Mouse (Mus musculus) testis, postnatal 14 days (tissue): ENCODE results near the gene Cask.

Experiments used
- DNase-seq: peaks from one replicate; pipeline ENCODE4 v3.0.0; 2021; ENCODE audit warnings: low spot score

Cask gene

GRCm38 (mm10) chrX:13622654-13623053 is 228.5 kb downstream of the Cask start:
- DNase-seq, result no peak

GRCm38 (mm10) chrX:13621473-13621872 is 229.7 kb downstream of the Cask start:
- DNase-seq, result no peak

- no peak for DNase-seq
Measured at GRCm38 (mm10) chrX:13618476-13618875, 232.7 kb downstream of the Cask start.

DNA sequence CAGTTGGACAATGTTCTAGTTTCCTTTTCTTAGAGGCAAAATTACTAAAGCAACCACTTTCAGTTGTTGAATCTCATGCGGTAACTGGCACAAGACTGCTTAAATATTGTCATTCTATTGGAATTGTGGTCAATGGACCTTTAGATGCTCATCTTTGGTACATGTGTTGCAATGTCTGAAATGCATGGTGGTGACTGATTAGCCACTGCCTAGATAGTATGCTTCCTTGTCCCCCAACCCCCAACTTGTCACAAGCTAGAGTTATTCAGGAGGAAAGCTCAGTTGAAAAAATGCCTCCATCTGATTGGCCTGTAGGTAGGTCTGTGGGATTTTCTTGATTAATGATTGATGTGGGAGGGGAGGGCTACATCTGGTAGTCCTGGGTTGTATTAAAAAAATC is 233.9 kb downstream of the Cask start:
- no peak for DNase-seq

DNA sequence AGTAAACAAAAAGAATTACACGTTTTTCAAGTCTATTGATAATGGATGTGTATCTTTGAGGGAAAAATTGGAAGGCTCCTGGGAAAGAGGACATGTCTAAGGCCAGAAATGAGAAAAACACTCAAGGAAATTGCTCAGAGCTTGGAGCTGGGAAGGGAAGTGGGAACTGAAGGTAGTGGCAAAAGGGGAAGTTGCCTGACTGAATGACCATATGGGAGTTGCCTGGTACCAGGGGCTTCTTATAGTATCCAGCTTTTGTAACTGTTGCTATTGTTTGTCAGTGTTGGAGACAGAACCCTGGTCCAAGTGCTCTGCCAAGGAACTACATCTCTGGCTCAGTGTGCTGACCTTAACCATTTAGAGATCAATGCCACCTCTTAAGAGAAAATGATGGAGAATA is 234.4 kb downstream of the Cask start:
- no peak for DNase-seq

- no peak for DNase-seq
Measured at GRCm38 (mm10) chrX:13612115-13612514, 239.1 kb downstream of the Cask start.

DNA sequence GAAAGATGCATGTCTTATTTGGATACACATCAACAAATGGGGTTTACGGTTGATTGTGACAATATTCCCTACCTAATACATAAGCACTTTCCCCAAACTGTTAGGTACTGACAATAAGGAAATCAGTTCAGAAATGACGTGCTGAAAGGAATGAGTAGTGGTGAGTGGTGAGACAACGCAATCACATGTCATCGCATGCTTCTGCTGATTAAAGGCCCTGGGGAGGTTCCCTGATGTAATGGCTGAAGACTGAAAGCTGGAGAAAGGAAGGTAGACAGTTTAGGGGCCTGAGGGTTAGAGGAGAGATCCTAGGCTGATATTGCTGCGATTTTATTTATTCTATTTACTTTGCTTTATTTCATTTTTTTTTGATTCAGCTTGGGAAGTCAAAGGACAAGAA is 240.1 kb downstream of the Cask start:
- DNase-seq, result no peak

GRCm38 (mm10) chrX:13607752-13608151 is 243.4 kb downstream of the Cask start:
- no peak for DNase-seq

DNA sequence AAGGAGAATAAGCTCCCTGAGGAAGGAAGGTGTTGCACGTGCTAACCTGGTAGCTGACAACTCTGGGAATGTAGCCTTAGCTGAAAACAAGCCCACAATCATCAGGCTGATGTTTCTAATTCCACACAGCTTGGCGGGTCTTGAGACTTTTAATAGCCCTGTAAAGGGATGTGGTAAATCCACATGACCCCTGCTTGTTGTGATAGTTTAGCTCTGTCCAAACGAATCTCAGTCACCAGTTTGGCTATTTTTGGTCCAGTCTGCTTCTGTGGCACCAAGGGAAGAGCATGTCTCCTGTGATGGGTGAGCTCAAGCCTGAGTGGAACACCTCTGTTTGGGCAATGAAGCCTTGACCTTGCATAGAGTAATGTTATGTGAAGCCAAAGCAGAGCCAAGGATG is 244.4 kb downstream of the Cask start:
- no peak for DNase-seq

GRCm38 (mm10) chrX:13599966-13600365 is 251.2 kb downstream of the Cask start:
- DNase-seq, result no peak

DNA sequence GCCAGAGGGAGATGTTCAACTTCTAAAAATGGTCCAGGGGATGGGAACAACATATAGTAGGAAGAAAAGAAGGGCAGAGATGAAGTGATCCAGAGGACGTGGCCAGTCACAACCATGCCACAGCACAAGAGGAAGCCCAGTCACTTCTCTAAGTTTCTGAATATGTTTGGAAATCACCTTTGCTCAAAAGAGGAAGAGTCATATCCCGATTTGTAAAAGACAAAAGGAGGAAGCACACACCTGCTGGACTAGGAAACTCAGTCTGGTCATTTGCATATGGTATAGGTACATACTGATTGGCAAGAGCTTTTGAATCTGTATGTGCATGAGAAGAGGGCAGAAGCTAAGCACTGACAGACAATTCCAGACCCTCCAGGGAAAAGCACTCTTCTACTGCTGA is 251.8 kb downstream of the Cask start:
- no peak for DNase-seq

DNA sequence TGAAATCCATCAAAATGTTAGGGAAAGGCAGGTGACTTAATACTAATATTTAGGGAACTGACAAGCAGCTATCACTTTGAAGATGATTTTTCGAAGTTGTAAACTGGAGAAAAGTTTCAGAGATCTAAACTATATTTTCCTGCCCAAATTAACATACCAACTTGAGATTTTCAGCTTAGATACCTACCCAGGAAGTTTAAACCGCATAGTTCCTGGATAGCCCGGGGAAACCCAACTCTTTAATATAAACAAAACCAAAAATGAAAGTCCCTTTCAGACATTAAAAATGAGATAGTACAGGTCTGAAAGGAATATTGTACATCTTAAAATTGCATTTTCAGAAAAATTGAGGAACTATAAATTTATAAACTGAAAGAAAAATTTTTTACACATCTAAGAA is 273.5 kb downstream of the Cask start:
- DNase-seq, result no peak

- no peak for DNase-seq
Measured at GRCm38 (mm10) chrX:13576606-13577005, 274.6 kb downstream of the Cask start.

GRCm38 (mm10) chrX:13574872-13575271 is 276.3 kb downstream of the Cask start:
- DNase-seq, result no peak

DNA sequence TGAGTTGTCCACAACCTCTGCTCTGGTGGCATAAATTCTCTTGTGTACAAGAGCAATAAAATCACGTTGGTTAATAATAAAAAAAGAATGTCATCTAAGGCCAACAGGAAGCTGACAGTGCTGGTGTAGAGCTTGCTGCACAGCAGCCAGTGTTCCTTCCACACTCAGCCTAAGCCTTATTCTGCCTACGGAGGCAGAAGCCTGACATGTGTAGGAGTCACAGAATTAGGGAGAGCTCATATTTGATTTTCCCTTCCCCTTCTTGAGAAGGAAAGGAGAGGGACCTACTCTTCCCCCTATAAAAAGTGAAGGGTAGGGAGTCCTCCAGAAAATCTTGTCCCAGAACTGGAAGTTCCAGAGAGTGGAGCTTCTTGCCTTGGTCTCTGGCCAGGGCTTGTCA is 276.9 kb downstream of the Cask start:
- DNase-seq, result peak; percentile 4

GRCm38 (mm10) chrX:13554504-13554903 is 296.7 kb downstream of the Cask start:
- DNase-seq, result no peak

DNA sequence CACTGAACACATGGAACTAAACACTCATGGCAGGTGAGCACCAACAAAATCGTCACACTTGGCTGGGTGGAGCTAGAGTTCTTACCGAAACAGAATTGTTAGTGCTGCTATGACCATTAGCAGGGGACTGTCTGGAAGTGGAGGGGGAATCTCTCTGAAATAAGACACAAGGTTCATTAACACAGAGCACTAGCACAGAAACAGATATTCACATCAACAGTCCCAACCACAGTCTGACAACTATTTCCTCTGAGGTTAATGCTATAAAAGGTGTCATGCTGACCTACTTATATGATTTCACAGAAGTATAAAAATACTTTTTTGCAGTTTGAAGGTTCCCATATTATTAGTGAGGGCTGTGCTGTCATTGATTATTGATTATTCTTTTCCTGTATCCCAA is 298.9 kb downstream of the Cask start:
- DNase-seq, result no peak

GRCm38 (mm10) chrX:13551566-13551965 is 299.6 kb downstream of the Cask start:
- DNase-seq, result no peak

DNA sequence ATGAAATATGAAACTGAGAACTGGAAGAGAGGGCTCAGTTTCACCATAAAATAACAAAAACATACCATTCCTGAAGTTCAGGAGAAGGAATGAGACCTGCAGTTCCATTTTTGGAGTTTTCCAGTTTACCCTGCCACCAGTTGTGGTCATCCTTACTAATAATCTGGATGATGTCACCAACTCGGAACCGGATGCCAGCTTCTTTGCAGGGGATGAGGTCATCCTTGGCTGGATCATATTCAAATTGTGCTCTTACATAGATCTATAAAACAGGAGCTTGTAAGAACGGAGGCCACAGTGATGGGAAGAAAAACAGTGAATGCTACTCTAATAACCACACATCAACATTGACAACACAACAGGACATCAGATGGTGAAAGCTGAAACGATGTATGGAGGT is 302.1 kb downstream of the Cask start:
- no peak for DNase-seq

DNA sequence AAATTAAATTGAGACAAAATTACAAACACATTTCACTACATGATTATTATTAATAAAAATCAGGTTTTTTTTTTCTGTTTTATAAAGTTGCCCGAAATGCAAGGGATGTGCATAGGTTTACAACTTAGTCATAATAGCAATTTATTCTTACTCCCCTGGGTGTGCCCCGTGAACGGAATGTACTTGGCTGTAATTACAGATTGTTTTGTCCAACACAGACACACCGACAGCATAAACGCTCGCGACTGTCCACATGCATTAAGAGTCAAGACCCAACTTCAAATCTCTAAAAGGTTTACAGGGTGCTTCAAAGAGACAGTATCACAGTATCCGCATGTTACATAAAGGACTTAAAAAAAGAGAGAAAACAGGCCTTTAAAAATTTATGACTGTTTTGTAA is 329.9 kb downstream of the Cask start:
- DNase-seq, result no peak

GRCm38 (mm10) chrX:13520566-13520965 is 330.6 kb downstream of the Cask start:
- DNase-seq, result no peak

DNA sequence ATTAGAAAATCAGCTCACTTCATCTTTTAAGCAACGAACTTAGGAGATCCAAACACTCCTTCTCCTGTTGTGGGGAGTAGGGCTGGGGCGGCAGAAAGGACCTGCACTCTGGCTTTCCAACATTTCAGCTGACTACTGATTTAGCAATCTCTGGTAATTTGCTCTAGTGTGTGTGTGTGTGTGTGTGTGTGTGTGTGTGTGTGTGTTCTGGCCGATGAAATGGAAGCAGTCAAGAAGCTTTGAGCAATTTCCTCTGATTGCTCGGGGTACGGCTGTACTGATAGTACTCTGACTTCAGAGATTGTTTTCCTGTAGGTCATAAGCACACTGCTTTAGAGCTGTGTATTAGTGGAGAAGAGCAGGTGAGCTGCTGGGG is 331.8 kb downstream of the Cask start:
- DNase-seq, result no peak

DNA sequence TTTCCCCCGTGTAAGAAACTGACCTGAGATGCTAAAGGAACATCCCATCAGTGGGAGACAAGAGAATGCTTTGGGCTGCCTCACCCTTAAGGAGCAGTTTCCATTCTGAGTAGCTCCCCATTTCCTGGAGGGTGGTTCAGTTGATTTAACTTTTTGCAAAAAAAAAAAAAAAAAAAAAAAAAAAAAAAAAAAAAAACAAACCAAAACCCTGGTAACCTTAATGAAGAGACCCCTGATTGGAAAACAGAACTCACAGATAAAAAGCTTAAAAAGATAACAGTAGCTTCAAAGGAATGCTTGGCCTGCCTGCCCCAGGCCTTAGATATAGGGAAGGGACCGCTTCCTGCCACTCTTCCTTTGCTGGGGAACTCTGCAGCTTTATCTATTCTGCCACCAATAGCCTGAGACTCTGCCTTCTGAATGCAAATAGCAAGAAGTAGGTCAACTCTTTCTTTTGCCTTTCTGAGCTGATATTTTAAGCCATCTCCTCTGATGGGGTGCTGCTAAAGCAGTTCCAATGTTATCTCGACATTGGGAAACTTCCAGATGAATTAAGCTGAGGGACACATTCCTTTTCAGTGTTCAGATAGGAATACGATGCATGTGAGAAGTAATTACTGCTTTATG is 332.3 kb downstream of the Cask start:
- no peak for DNase-seq

DNA sequence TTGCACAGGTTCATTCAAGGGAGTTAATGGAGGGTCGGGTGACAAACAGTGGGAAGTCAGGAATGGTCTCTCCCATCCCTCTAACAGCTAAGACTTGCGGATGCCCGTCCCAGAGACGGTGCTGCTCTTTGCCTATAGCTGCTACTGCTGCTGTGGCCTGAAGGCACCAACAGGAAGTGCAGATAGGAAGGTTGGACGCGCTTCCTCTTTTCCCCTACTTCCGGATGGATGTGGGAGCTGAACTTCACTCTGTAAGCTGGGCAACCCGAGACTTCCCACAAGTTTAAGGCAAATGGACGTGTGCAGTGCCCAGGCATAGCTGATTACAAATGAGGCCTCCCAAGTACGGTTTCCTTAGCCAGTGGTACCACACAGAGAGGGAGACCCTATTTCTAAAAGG is 333.1 kb downstream of the Cask start:
- DNase-seq, result no peak

- DNase-seq, result no peak
Measured at GRCm38 (mm10) chrX:13516451-13516850, 334.7 kb downstream of the Cask start.
